Mouse (Mus musculus) olfactory bulb, adult 2 months (tissue): ENCODE measurements around the gene Phb. TPM values are rescaled to one million over a fixed set of nuclear protein-coding genes. Genes with fewer than 3 reads are reported as not detected.

Experiments used
- H3K27ac ChIP-seq: fragments of 200-500 bp; 2 replicates; pipeline ENCODE4 v1.5.1; 2012; ENCODE audit warnings: low read depth, low read length; ENCODE audit not compliant: insufficient read depth
- H3K4me1 ChIP-seq: fragments of 200-500 bp; 2 replicates; pipeline ENCODE4 v1.6.1; 2012; ENCODE audit warnings: low read length; ENCODE audit not compliant: control insufficient read depth, insufficient read depth
- H3K4me3 ChIP-seq: fragments of 200-500 bp; 2 replicates; pipeline ENCODE4 v1.5.1; 2012; ENCODE audit warnings: mild to moderate bottlenecking, low read depth, low read length, moderate library complexity; ENCODE audit not compliant: insufficient read depth
- CTCF ChIP-seq: fragments of 200-500 bp; IDR thresholded peaks from 2 replicates; pipeline ENCODE4 v1.5.1; 2012; ENCODE audit warnings: low read depth, mild to moderate bottlenecking, low read length, moderate library complexity; ENCODE audit not compliant: insufficient read depth
- POLR2A ChIP-seq: fragments of 200-500 bp; IDR thresholded peaks from 2 replicates; pipeline ENCODE4 v1.6.1; 2012; ENCODE audit warnings: mild to moderate bottlenecking, low read depth, low read length, moderate library complexity; ENCODE audit not compliant: insufficient read depth
- WGBS: fragments of 180-500 bp; shearing (Covaris S2); methylation state at CpG from one replicate; pipeline ENCODE4 v1.1.7; 2018; 5-methylcytosine and 5-hydroxymethylcytosine counted together
- polyA plus RNA-seq: library from polyadenylated mRNA; stranded (reverse); fragments of >200 nt; gene quantifications from 2 replicates; pipeline ENCODE4 v1.2.4, GENCODE M21; 2012; ENCODE audit warnings: low replicate concordance; ENCODE audit not compliant: missing spikeins, insufficient read depth, insufficient read length

Phb gene
- polyA plus RNA-seq, 1 experiment, result not detected

GRCm38 (mm10) chr11:95700778-95701739 lies 34.3 kb downstream of the Phb start:
- no peak overlapping the region for H3K27ac ChIP-seq
- 91% methylated on average over 13 of the region's 13 CpGs for WGBS
- no peak overlapping the region for H3K4me3 ChIP-seq
- no peaks in the 10 kb centered on the region for H3K4me1 ChIP-seq
- no peak for TF ChIP-seq POLR2A
- TF ChIP-seq CTCF, result no peak

DNA sequence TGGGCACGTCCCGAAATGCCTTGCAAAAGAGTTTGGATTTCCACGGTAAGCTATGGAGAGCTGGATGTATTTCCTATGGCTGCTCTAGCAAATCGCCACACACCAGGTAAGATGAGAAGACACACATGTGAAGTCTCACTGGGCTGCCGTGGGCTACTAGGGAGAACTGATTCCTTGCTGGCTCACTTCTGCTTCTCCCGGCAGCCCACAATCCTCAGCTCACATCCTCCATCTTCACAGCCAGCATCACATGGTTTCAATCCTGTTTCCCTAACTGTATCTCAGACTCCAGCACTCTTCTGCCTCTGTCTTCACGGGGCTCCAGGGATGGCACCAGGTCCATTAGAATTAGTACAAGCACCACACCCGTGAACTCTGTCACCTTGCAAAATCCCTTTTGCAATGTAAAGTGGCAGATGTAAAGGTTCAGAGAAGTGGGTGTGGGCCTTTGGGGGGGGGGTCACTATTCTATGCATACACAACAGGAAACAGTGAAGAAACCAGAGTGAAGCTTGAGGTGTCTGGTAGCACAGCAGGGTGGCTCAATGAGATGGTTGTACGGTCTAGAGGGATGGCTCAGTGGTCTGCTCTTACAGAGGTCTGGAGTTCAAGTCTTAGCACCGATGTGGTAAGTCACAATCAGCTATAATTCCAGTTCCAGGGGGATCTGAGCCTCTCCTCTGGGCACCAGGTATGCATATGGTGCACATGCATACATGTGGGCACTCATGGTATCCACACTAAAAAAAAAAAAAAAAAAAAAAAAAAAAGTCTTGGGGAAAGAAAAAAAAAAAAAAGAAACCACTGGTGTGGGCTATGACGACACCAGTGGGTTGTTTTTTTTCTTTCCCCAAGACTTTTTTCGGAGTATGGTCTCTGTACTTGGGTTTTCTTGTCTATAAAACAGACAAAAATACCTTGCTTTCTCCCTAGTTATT lies 37.5 kb downstream of the Phb start:
- TF ChIP-seq POLR2A (no peak), CTCF (no peak)
- H3K4me3 ChIP-seq, result no peak overlapping the region
- no peak overlapping the region for H3K27ac ChIP-seq
- no peaks in the 10 kb centered on the region for H3K4me1 ChIP-seq
- 91% methylated on average over 12 of the region's 12 CpGs for WGBS

DNA sequence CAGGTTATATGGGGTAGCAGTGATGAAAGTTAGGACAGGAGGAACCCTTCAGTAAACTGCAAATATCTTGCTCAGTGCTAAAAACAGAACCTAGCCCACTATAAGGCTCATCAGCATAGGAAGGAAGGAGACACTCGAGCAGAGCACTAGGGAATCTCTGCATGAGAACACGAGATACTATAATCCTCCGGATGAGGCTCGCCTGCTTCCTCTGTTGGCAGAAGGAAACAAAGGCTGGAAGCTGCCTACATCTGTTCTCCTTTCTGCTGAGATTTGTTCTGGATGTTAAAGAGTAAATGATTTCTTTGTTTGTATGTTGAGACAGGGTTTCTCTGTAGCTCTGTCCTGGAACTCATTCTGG lies 38.2 kb downstream of the Phb start:
- TF ChIP-seq CTCF (no peak), POLR2A (no peak)
- no peak overlapping the region for H3K27ac ChIP-seq
- WGBS, result 64% methylated on average over 4 of the region's 4 CpGs
- no peaks in the 10 kb centered on the region for H3K4me1 ChIP-seq
- no peak overlapping the region for H3K4me3 ChIP-seq

DNA sequence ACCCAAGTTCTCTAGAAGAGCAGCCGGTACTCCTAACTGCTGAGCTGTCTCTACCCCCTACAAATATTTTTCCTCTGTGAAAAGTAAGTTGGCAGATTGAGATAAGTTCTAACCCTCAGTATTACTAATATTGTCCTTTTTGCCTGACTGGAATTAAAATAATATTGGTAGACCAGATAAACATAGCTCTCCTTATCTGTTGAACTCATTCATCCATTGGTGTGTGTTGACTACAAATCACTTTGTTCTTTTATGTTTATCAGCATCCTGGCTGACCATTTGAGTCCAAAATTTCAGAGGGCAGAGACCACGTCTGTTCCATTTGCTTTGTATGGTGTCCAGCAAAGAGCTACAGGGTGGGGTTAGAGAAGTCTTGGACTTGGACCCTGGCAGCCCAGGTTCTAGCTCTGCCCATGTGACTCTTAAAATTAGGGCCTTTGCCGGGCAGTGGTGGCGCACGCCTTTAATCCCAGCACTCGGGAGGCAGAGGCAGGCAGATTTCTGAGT lies 42.8 kb downstream of the Phb start:
- no peak overlapping the region for H3K4me3 ChIP-seq
- 89% methylated on average over 6 of the region's 6 CpGs for WGBS
- TF ChIP-seq CTCF (no peak), POLR2A (no peak)
- no peak overlapping the region for H3K27ac ChIP-seq
- peaks cover 2% of the 10 kb centered on the region for H3K4me1 ChIP-seq

DNA sequence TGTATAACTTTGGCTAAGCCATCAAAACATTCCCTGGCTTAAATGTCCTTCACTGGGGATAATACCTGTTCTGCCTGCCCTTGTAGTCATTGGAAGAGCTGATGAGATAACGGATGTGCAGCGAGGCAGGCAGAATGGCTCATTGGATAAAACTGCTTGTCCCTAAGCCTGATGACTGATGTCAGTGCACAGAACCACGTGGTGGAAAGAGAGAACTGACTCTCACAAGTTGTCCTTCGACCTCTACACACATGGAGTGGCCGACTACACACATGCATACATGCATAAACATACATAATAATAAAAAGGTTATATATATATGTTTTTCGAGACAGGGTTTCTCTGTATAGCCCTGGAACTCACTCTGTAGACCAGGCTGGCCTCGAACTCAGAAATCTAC lies 43.7 kb downstream of the Phb start:
- peaks cover 2% of the 10 kb centered on the region for H3K4me1 ChIP-seq
- no peak overlapping the region for H3K27ac ChIP-seq
- WGBS, result 83% methylated on average over 7 of the region's 7 CpGs
- TF ChIP-seq POLR2A (no peak), CTCF (no peak)
- no peak overlapping the region for H3K4me3 ChIP-seq

DNA sequence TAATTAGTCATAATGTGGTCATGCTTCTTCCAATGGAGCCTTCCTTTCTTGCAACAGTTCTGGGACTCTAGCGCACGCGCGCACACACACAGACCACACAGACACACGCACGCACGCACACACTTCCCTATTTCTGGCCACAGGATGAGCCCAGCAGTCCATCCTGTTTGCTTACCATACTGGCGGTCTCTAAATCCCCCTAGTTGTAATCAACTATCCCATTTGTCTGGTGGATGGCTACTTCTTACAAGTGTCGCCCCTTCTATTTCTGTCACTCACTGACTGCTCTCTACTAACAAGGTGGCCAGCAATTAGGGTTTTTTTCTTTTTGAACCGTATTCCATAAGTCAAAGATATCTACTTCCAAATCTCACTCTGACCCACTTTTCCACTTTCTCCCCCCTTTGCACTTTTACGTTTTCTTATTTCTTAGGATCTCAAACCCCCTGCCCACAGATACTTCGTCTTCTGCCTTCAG lies 45.4 kb downstream of the Phb start:
- peak overlapping the region; percentile 59 for H3K4me3 ChIP-seq
- TF ChIP-seq CTCF, result no peak
- TF ChIP-seq POLR2A, result no peak
- H3K4me1 ChIP-seq, result peaks cover 5% of the 10 kb centered on the region
- 15% methylated on average over 12 of the region's 12 CpGs for WGBS
- H3K27ac ChIP-seq, result peak overlapping the region; percentile 95

DNA sequence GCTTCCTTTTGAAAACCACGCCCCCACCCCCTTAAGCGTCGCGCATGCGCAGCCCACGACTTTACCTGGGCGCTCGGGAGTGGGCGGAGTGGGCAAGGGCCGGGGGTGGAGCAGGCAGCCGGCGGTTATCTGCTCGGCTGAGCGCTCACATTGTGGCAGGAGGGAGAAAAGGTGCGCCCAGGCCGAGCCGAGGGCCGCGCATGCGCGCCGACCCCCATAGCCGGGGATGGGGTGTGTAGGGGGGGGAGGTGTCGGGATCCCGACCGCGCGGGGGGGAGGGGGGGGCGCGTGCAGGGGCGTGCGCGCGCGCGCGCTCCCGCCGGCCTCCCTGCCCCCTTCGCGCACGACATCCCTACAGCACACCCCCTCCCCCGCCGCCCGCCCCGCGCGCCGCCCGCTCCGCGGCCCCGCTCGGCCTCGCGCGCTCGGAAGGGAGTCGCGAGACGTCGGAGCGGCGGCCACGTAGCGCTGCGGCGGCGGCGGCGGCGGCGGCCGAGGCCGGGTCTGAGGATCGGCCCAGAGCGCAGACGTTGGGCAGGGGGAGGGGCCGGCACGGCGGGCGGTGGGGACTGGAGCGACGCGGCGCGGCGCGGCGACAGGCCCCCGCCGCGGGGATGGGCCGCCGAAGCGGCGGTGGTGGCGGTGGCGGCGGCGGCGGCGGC lies 45.9 kb downstream of the Phb start, which contains the start of gene Zfp652:
TSS of gene Zfp652 (plus strand) at position 111 of the 662 bp plus-strand sequence.
- Histone ChIP-seq H3K4me1 (peaks cover 5% of the 10 kb centered on the region), H3K27ac (peak within 1 kb of the TSS; percentile 95), H3K4me3 (peak within 1 kb of the TSS; percentile 59)
- TF ChIP-seq CTCF (no peak), POLR2A (no peak)
- 8% methylated on average over 69 of the region's 103 CpGs for WGBS

DNA sequence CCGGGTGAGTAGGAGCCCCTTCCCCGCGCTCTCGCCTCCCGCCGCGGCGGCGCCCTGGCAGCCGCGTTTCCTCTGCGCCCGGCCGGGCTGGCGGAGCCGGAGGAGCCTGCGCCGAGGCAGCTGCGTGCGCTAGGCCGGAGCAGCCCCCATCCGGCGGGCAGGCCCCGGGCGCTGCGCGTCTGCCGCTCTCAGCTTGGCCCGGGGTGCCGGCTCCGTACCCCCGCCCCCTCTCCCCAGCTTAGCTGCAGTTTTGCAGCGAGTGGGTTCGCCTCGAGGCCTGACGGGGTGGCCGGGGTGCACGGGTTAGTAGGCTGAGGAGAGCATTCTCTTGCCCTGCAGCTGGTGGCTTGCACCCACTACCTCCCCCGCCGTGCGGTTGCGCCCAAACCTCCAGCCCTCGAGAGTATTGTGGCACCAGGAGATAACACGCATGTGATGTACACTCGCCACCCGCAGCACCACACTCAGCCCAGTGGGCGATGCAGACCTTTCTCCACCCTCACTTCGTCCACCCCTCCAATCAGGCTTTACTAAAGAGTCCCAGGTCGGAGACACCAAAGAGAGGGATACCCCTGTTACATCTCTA lies 46.6 kb downstream of the Phb start:
- peak overlapping the region; percentile 26 for H3K27ac ChIP-seq
- H3K4me3 ChIP-seq, result peak overlapping the region; percentile 59
- TF ChIP-seq POLR2A (no peak), CTCF (no peak)
- H3K4me1 ChIP-seq, result peaks cover 5% of the 10 kb centered on the region
- under 1% methylated on average over 49 of the region's 49 CpGs for WGBS
